Mouse (Mus musculus) adrenal gland, postnatal 14 days (tissue): Measurements from ENCODE around the gene D11Wsu47e. TPM values are rescaled to one million over a fixed set of nuclear protein-coding genes. Genes with fewer than 3 reads are reported as not detected.

Source experiments
- DNase-seq: peaks from one replicate; pipeline ENCODE4 v3.0.0; 2021; ENCODE audit warnings: mixed read lengths
- total RNA-seq: library from RNA; stranded (reverse); gene quantifications from 2 replicates; pipeline ENCODE4 v1.2.3, GENCODE M21; 2021

The D11Wsu47e gene
- total RNA-seq, 1 experiment from 2014 or later, result 15.9 TPM

- no peak for DNase-seq
Observed at GRCm38 (mm10) chr11:113705966-113706652, 21.9 kb downstream of the D11Wsu47e start.

GRCm38 (mm10) chr11:113708629-113709213 is 24.5 kb downstream of the D11Wsu47e start:
- DNase-seq, result no peak

GRCm38 (mm10) chr11:113709272-113709671 is 25.1 kb downstream of the D11Wsu47e start:
- DNase-seq, result no peak

- DNase-seq, result no peak
Observed at GRCm38 (mm10) chr11:113709731-113710256, 25.6 kb downstream of the D11Wsu47e start, which contains the start of gene Cpsf4l. TSS of gene Cpsf4l (minus strand) at chr11:113710017.

GRCm38 (mm10) chr11:113710257-113710777 is 26.1 kb downstream of the D11Wsu47e start:
- peak; percentile 52 for DNase-seq

- DNase-seq, result no peak
Observed at GRCm38 (mm10) chr11:113711061-113711460, 26.8 kb downstream of the D11Wsu47e start.

- peak; percentile 88 for DNase-seq
Observed at GRCm38 (mm10) chr11:113715078-113715674, 31.0 kb downstream of the D11Wsu47e start.

GRCm38 (mm10) chr11:113716132-113716531 is 31.9 kb downstream of the D11Wsu47e start:
- no peak for DNase-seq

GRCm38 (mm10) chr11:113717767-113718424 is 33.7 kb downstream of the D11Wsu47e start:
- DNase-seq, result no peak

- no peak for DNase-seq
Observed at GRCm38 (mm10) chr11:113722405-113723090, 38.3 kb downstream of the D11Wsu47e start.

GRCm38 (mm10) chr11:113725235-113726048 is 41.2 kb downstream of the D11Wsu47e start:
- no peak for DNase-seq

GRCm38 (mm10) chr11:113726994-113727888 is 43.0 kb downstream of the D11Wsu47e start:
- DNase-seq, result no peak

- peak; percentile 3 for DNase-seq
Observed at GRCm38 (mm10) chr11:113727992-113728391, 43.8 kb downstream of the D11Wsu47e start.

GRCm38 (mm10) chr11:113729239-113729638 is 45.0 kb downstream of the D11Wsu47e start:
- peak; percentile 15 for DNase-seq

- DNase-seq, result peak; percentile 84
Observed at GRCm38 (mm10) chr11:113729917-113730316, 45.7 kb downstream of the D11Wsu47e start.

- DNase-seq, result no peak
Observed at GRCm38 (mm10) chr11:113730879-113731278, 46.7 kb downstream of the D11Wsu47e start.

- DNase-seq, result no peak
Observed at GRCm38 (mm10) chr11:113731945-113732612, 47.9 kb downstream of the D11Wsu47e start.

GRCm38 (mm10) chr11:113733631-113734364 is 49.6 kb downstream of the D11Wsu47e start:
- DNase-seq, result peak; percentile 76
